Comparison of ENCODE assay signal across 8 mouse cellular contexts in the genomic region with DNA sequence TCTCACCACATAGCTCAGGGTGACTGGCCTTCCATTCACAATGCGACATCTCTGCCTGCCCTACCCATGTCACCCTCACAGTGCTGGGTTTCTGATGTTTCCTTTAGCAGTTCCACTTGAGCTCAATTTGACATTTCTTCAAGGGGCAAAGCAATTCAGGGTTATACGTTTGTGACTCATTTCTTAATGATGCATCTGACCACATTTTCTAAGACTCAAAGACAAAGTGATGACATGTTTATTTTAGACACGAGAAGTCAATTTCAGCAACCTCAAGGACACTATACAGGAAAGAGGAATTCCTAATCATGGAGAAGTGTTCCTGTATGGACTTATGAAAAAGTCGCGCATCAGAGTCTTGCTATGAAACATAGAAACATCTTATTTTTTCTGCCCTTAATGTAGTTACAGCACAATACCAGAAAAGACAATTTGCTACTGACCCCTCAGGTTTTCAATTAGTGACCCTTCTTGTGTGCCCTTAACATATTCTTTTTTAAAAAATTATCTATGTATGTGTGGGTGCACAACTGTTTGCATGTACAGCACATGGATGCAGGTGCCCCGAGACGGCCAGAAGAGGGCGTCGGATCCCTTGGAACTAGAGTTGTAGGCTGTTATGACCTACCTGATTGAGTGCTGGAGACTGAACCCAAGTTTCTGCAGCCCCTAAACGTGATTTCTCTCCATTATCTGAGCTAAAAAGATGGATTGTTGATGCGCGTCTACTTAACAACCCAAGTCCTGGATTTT. TPM values are rescaled to one million over a fixed set of nuclear protein-coding genes. Genes with fewer than 3 reads are reported as not detected.
DNase-seq lines count a peak whose midpoint lies in the region; ATAC-seq and TF ChIP-seq lines count a peak whose summit lies in the region.

No protein-coding gene starts in this region.

- DNase-seq in heart, postnatal 25 days (ENCODE audit: low spot score): no peak
- peak; percentile 67 for DNase-seq in cerebellum, adult 9-10 months
- DNase-seq in gastrocnemius, adult 18-20 months (ENCODE audit: low spot score): no peak

- TF ChIP-seq CTCF in E14TG2a.4 (conservative IDR thresholded peaks at IDR 0.05; ENCODE audit: low read length): peak; percentile 72

- H3K9ac ChIP-seq in heart, embryonic 12.5 days: no peak overlapping the region
- no peak overlapping the region for H3K9ac ChIP-seq in hindbrain, embryonic 12.5 days
- H3K9ac ChIP-seq in liver, embryonic 12.5 days: no peak overlapping the region
- no peak overlapping the region; the same call in 1 of the 2 replicates for H3K9ac ChIP-seq in neural tube, embryonic 14.5 days (replicated peaks; ENCODE audit: low read depth, low read length)

- 41% methylated on average over 12 of the region's 12 CpGs for WGBS in heart, embryonic 12.5 days
- 44% methylated on average over 12 of the region's 12 CpGs for WGBS in hindbrain, embryonic 12.5 days
- WGBS in liver, embryonic 12.5 days (ENCODE audit: insufficient replicate concordance): 40% methylated on average over 12 of the region's 12 CpGs
- WGBS in neural tube, embryonic 14.5 days: 45% methylated on average over 12 of the region's 12 CpGs

- no peaks in the 10 kb centered on the region for H3K9me3 ChIP-seq in heart, embryonic 12.5 days (replicated peaks)
- no peaks in the 10 kb centered on the region for H3K9me3 ChIP-seq in E14TG2a.4 (ENCODE audit: low read length)
- H3K9me3 ChIP-seq in hindbrain, embryonic 12.5 days (replicated peaks): no peaks in the 10 kb centered on the region
- H3K9me3 ChIP-seq in liver, embryonic 12.5 days (replicated peaks): no peaks in the 10 kb centered on the region
- H3K9me3 ChIP-seq in neural tube, embryonic 14.5 days (ENCODE audit: control insufficient read depth, low read length): no peaks in the 10 kb centered on the region

- H3K4me2 ChIP-seq in heart, embryonic 12.5 days: peak overlapping the region; percentile 73
- peak overlapping the region; percentile 55 for H3K4me2 ChIP-seq in hindbrain, embryonic 12.5 days (replicated peaks)
- peak overlapping the region; percentile 76 for H3K4me2 ChIP-seq in liver, embryonic 12.5 days
- H3K4me2 ChIP-seq in neural tube, embryonic 14.5 days (ENCODE audit: low read depth, low read length): peak overlapping the region; percentile 56

- H3K27me3 ChIP-seq in heart, embryonic 12.5 days (replicated peaks): no peaks in the 10 kb centered on the region
- no peaks in the 10 kb centered on the region for H3K27me3 ChIP-seq in E14TG2a.4 (ENCODE audit: insufficient read depth, low read length)
- no peaks in the 10 kb centered on the region for H3K27me3 ChIP-seq in hindbrain, embryonic 12.5 days
- no peaks in the 10 kb centered on the region for H3K27me3 ChIP-seq in liver, embryonic 12.5 days (replicated peaks)
- H3K27me3 ChIP-seq in neural tube, embryonic 14.5 days (ENCODE audit: control insufficient read depth, insufficient read depth, low read length): no peaks in the 10 kb centered on the region

- ATAC-seq in heart, embryonic 12.5 days (ENCODE audit: insufficient number of reproducible peaks, low FRiP score): no peak
- ATAC-seq in hindbrain, embryonic 12.5 days (ENCODE audit: low FRiP score): peak; percentile 53
- ATAC-seq in liver, embryonic 12.5 days: peak; percentile 3; the same call in 1 of the 2 replicates
- ATAC-seq in neural tube, embryonic 14.5 days (ENCODE audit: low read depth): peak; percentile 22

- intact Hi-C loops in heart, postnatal 25 days (cut with DNase I): loop anchor here (5.0 kb wide), 1 partner anchor 80 kb away; a partner anchor contains a TSS

- peaks cover 11% of the 10 kb centered on the region for H3K4me1 ChIP-seq in heart, embryonic 12.5 days (replicated peaks)
- H3K4me1 ChIP-seq in E14TG2a.4 (replicated peaks; ENCODE audit: low read depth, low read length): peaks cover 24% of the 10 kb centered on the region
- H3K4me1 ChIP-seq in hindbrain, embryonic 12.5 days: peaks cover 11% of the 10 kb centered on the region
- peaks cover 25% of the 10 kb centered on the region for H3K4me1 ChIP-seq in liver, embryonic 12.5 days
- 0 out of 2 replicates have a peak, but pooled peaks cover 5% of the 10 kb centered on the region for H3K4me1 ChIP-seq in neural tube, embryonic 14.5 days (ENCODE audit: control insufficient read depth, insufficient read depth, low read length)

- peak overlapping the region; percentile 53 for H3K4me3 ChIP-seq in heart, embryonic 12.5 days
- H3K4me3 ChIP-seq in E14TG2a.4 (replicated peaks; ENCODE audit: low read length): peak overlapping the region; percentile 91
- H3K4me3 ChIP-seq in hindbrain, embryonic 12.5 days: peak overlapping the region; percentile 45
- peak overlapping the region; percentile 65 for H3K4me3 ChIP-seq in liver, embryonic 12.5 days
- peak overlapping the region; percentile 51 for H3K4me3 ChIP-seq in neural tube, embryonic 14.5 days (ENCODE audit: low read depth, low read length)

- H3K36me3 ChIP-seq in heart, embryonic 12.5 days: no peaks in the 10 kb centered on the region
- peaks cover 10% of the 10 kb centered on the region for H3K36me3 ChIP-seq in E14TG2a.4 (ENCODE audit: insufficient read depth, low read length)
- no peaks in the 10 kb centered on the region for H3K36me3 ChIP-seq in hindbrain, embryonic 12.5 days
- H3K36me3 ChIP-seq in liver, embryonic 12.5 days: 0 out of 2 replicates have a peak, but pooled peaks cover 2% of the 10 kb centered on the region
- H3K36me3 ChIP-seq in neural tube, embryonic 14.5 days (ENCODE audit: control insufficient read depth, insufficient read depth, low read length): no peaks in the 10 kb centered on the region

- no peak overlapping the region for H3K27ac ChIP-seq in heart, embryonic 12.5 days (ENCODE audit: poor library complexity, severe bottlenecking)
- no peak overlapping the region for H3K27ac ChIP-seq in hindbrain, embryonic 12.5 days
- H3K27ac ChIP-seq in liver, embryonic 12.5 days: no peak overlapping the region
- no peak overlapping the region for H3K27ac ChIP-seq in neural tube, embryonic 14.5 days (ENCODE audit: low read depth, low read length)

RNA-seq across cellular contexts. Expression of a gene that starts 0.5 kb away (rescaled TPM):
- 23.2 and 26.6 TPM in 2 replicates for polyA plus RNA-seq in heart, embryonic 12.5 days (2016; fragmentation: Nextera tagmentation; extraction: Ambion mirVana)
- 10 to 100 TPM; 57.0 to 62.1 TPM for total RNA-seq in heart, postnatal 25 days (2021)
- 14.8 and 15.1 TPM in 2 replicates for polyA plus RNA-seq in hindbrain, embryonic 12.5 days (2016; fragmentation: Nextera tagmentation; extraction: Ambion mirVana)
- polyA plus RNA-seq in liver, embryonic 12.5 days (2016; fragmentation: Nextera tagmentation; extraction: Ambion mirVana): 11.1 and 11.5 TPM in 2 replicates
- 13.2 and 14.2 TPM in 2 replicates for polyA plus RNA-seq in neural tube, embryonic 14.5 days (2014; fragmentation: Nextera tagmentation; extraction: Ambion mirVana)
- 10 to 100 TPM; 26.3 to 30.3 TPM for total RNA-seq in gastrocnemius, adult 18-20 months (2021)

RNA-seq across cellular contexts. Expression of a gene that starts 4.3 kb away (rescaled TPM):
- polyA plus RNA-seq in heart, embryonic 12.5 days (2016; fragmentation: Nextera tagmentation; extraction: Ambion mirVana): 59.9 and 62.4 TPM in 2 replicates
- total RNA-seq in heart, postnatal 25 days (2021): 10 to 100 TPM; 20.1 to 22.1 TPM
- polyA plus RNA-seq in hindbrain, embryonic 12.5 days (2016; fragmentation: Nextera tagmentation; extraction: Ambion mirVana): 102 and 104 TPM in 2 replicates
- 46.5 and 47.7 TPM in 2 replicates for polyA plus RNA-seq in liver, embryonic 12.5 days (2016; fragmentation: Nextera tagmentation; extraction: Ambion mirVana)
- 117 and 118 TPM in 2 replicates for polyA plus RNA-seq in neural tube, embryonic 14.5 days (2014; fragmentation: Nextera tagmentation; extraction: Ambion mirVana)
- total RNA-seq in gastrocnemius, adult 18-20 months (2021): 10 to 100 TPM; 21.7 to 25.8 TPM

RNA-seq across cellular contexts. Expression of a gene that starts 50.4 kb away (rescaled TPM):
- 32.8 and 35.7 TPM in 2 replicates for polyA plus RNA-seq in heart, embryonic 12.5 days (2016; fragmentation: Nextera tagmentation; extraction: Ambion mirVana)
- total RNA-seq in heart, postnatal 25 days (2021): 10 to 100 TPM; 69.5 to 70.7 TPM
- 0.50 and 0.93 TPM in 2 replicates for polyA plus RNA-seq in hindbrain, embryonic 12.5 days (2016; fragmentation: Nextera tagmentation; extraction: Ambion mirVana)
- 2.6 and 3.8 TPM in 2 replicates for polyA plus RNA-seq in liver, embryonic 12.5 days (2016; fragmentation: Nextera tagmentation; extraction: Ambion mirVana)
- 0.45 and 0.50 TPM in 2 replicates for polyA plus RNA-seq in neural tube, embryonic 14.5 days (2014; fragmentation: Nextera tagmentation; extraction: Ambion mirVana)
- total RNA-seq in gastrocnemius, adult 18-20 months (2021): 10 to 100 TPM; 49.0 to 51.8 TPM
